12 mouse cellular contexts compared by ENCODE assay signal in the genomic region with DNA sequence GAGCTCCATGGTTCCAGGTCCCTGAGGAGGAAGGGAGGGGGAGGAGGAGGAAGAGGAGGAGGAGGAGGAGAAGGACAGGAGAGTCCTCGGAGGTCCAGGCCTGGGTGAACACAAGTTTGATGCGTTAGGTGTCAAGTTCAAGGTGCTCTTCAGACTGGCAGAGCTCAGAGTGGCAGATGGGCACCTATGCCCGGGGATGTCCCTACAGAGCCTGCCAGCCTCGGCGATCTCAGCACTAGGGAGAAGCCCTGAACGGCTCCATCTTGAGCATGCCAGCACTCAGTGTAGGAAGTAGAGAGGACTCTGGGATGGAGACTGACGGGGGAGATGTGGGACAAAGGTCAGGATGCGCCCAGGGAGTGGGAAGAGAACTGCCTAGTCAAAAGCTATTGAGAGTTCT. TPM values are rescaled to one million over a fixed set of nuclear protein-coding genes. Genes with fewer than 3 reads are reported as not detected.
DNase-seq lines count a peak whose midpoint lies in the region; ATAC-seq lines count a peak whose summit lies in the region.
"Had no signal": no experiment of that assay in that cellular context is flagged by ENCODE, and none has a peak within 500 bp of the region (broad histone marks: within the 10 kb centered on the region; RNA-seq: fewer than 3 reads in every experiment).

No protein-coding gene starts in this region.

- no peaks in the 10 kb centered on the region for H3K27me3 ChIP-seq in heart, embryonic 10.5 days (ENCODE audit: insufficient read depth, poor library complexity, severe bottlenecking)
- no peaks in the 10 kb centered on the region for H3K27me3 ChIP-seq in limb, embryonic 12.5 days
- no peaks in the 10 kb centered on the region for H3K27me3 ChIP-seq in limb, embryonic 10.5 days (ENCODE audit: low read depth, poor library complexity, severe bottlenecking)
- H3K27me3 ChIP-seq in embryonic facial prominence, embryonic 10.5 days (replicated peaks; ENCODE audit: low read depth, poor library complexity, severe bottlenecking), result no peaks in the 10 kb centered on the region
- H3K27me3 ChIP-seq in limb, embryonic 13.5 days, result no peaks in the 10 kb centered on the region

- no peak for DNase-seq in heart, embryonic 10.5 days (ENCODE audit: low spot score)
- DNase-seq in heart, adult 18-20 months, result no peak
- no peak for DNase-seq in limb, embryonic 10.5 days (ENCODE audit: low spot score)
- no peak for DNase-seq in embryonic facial prominence, embryonic 10.5 days (ENCODE audit: low spot score)
- no peak for DNase-seq in liver
- no peak for DNase-seq in embryo, embryonic 11 days
- DNase-seq: lung, adult 2 months; right cerebral cortex, postnatal 14 days; thymus, postnatal 14 days had no signal

- no peak overlapping the region for H3K4me3 ChIP-seq in heart, embryonic 10.5 days
- 0 out of 2 replicates have a peak overlapping the region, but pooled peaks have one; percentile 6 for H3K4me3 ChIP-seq in limb, embryonic 12.5 days (replicated peaks)
- H3K4me3 ChIP-seq in limb, embryonic 10.5 days, result no peak overlapping the region
- peak overlapping the region; percentile 17; the same call in 1 of the 2 replicates for H3K4me3 ChIP-seq in embryonic facial prominence, embryonic 10.5 days
- no peak overlapping the region for H3K4me3 ChIP-seq in limb, embryonic 13.5 days

- ATAC-seq in limb, embryonic 12.5 days (ENCODE audit: insufficient number of reproducible peaks, insufficient read depth, low FRiP score, low TSS enrichment, low read depth), result no peak
- no peak for ATAC-seq in limb, embryonic 13.5 days (ENCODE audit: low FRiP score, low read depth)

- H3K9ac ChIP-seq in limb, embryonic 12.5 days (replicated peaks), result peak overlapping the region; percentile 18; the same call in 1 of the 2 replicates
- H3K9ac ChIP-seq in limb, embryonic 13.5 days, result peak overlapping the region; percentile 35; the same call in 1 of the 2 replicates

- peaks cover 42% of the 10 kb centered on the region for H3K4me1 ChIP-seq in heart, embryonic 10.5 days
- peaks cover 47% of the 10 kb centered on the region for H3K4me1 ChIP-seq in limb, embryonic 12.5 days (replicated peaks)
- H3K4me1 ChIP-seq in limb, embryonic 10.5 days, result peaks cover 57% of the 10 kb centered on the region
- H3K4me1 ChIP-seq in embryonic facial prominence, embryonic 10.5 days, result peaks cover 58% of the 10 kb centered on the region
- H3K4me1 ChIP-seq in limb, embryonic 13.5 days, result peaks cover 30% of the 10 kb centered on the region

- WGBS in heart, embryonic 10.5 days, result 63% methylated on average over 8 of the region's 8 CpGs
- WGBS in limb, embryonic 12.5 days, result 64% methylated on average over 8 of the region's 8 CpGs
- WGBS in limb, embryonic 10.5 days, result 70% methylated on average over 8 of the region's 8 CpGs
- 69% methylated on average over 8 of the region's 8 CpGs for WGBS in embryonic facial prominence, embryonic 10.5 days
- WGBS in limb, embryonic 13.5 days, result 65% methylated on average over 8 of the region's 8 CpGs

- peak overlapping the region; percentile 24; the same call in 1 of the 2 replicates for H3K27ac ChIP-seq in heart, embryonic 10.5 days
- H3K27ac ChIP-seq in limb, embryonic 12.5 days, result no peak overlapping the region
- H3K27ac ChIP-seq in limb, embryonic 10.5 days, result no peak overlapping the region
- no peak overlapping the region for H3K27ac ChIP-seq in embryonic facial prominence, embryonic 10.5 days (replicated peaks)
- H3K27ac ChIP-seq in limb, embryonic 13.5 days, result no peak overlapping the region

- peaks cover 38% of the 10 kb centered on the region for H3K36me3 ChIP-seq in heart, embryonic 10.5 days
- H3K36me3 ChIP-seq in limb, embryonic 12.5 days, result peaks cover 64% of the 10 kb centered on the region
- H3K36me3 ChIP-seq in limb, embryonic 10.5 days, result peaks cover 72% of the 10 kb centered on the region
- peaks cover 71% of the 10 kb centered on the region for H3K36me3 ChIP-seq in embryonic facial prominence, embryonic 10.5 days (replicated peaks)
- H3K36me3 ChIP-seq in limb, embryonic 13.5 days, result peaks cover 58% of the 10 kb centered on the region

- no peaks in the 10 kb centered on the region for H3K9me3 ChIP-seq in heart, embryonic 10.5 days
- no peaks in the 10 kb centered on the region for H3K9me3 ChIP-seq in limb, embryonic 12.5 days
- H3K9me3 ChIP-seq in limb, embryonic 10.5 days (replicated peaks), result no peaks in the 10 kb centered on the region
- no peaks in the 10 kb centered on the region for H3K9me3 ChIP-seq in embryonic facial prominence, embryonic 10.5 days
- no peaks in the 10 kb centered on the region for H3K9me3 ChIP-seq in limb, embryonic 13.5 days

- 0 out of 2 replicates have a peak overlapping the region, but pooled peaks have one; percentile 77 for H3K4me2 ChIP-seq in limb, embryonic 12.5 days
- 0 out of 2 replicates have a peak overlapping the region, but pooled peaks have one; percentile 11 for H3K4me2 ChIP-seq in limb, embryonic 13.5 days (replicated peaks)

RNA-seq across cellular contexts. Expression of gene Thap3, which starts 2.1 kb away (rescaled TPM):
- polyA plus RNA-seq in heart, embryonic 10.5 days (2016; fragmentation: Nextera tagmentation; extraction: Ambion mirVana), result 29.3 and 30.1 TPM in 2 replicates
- 10 to 100 TPM; 10.5 to 14.9 TPM for total RNA-seq in heart, adult 18-20 months (2021)
- 45.5 and 46.7 TPM in 2 replicates for polyA plus RNA-seq in limb, embryonic 12.5 days (2016; fragmentation: Nextera tagmentation; extraction: Ambion mirVana)
- polyA plus RNA-seq in limb, embryonic 10.5 days (2016; fragmentation: Nextera tagmentation; extraction: Ambion mirVana), result 36.0 and 43.1 TPM in 2 replicates
- polyA plus RNA-seq in embryonic facial prominence, embryonic 10.5 days (2016; fragmentation: Nextera tagmentation; extraction: Ambion mirVana), result 33.5 and 34.7 TPM in 2 replicates
- 51.0 and 56.4 TPM in 2 replicates for polyA plus RNA-seq in limb, embryonic 13.5 days (2015; fragmentation: Nextera tagmentation; extraction: Ambion mirVana)

RNA-seq across cellular contexts. Expression of gene Phf13, which starts 9.4 kb away (rescaled TPM):
- polyA plus RNA-seq in heart, embryonic 10.5 days (2016; fragmentation: Nextera tagmentation; extraction: Ambion mirVana), result 22.9 and 26.2 TPM in 2 replicates
- 1 to 10 TPM; 5.4 to 5.9 TPM for total RNA-seq in heart, adult 18-20 months (2021)
- polyA plus RNA-seq in limb, embryonic 12.5 days (2016; fragmentation: Nextera tagmentation; extraction: Ambion mirVana), result 41.8 and 43.6 TPM in 2 replicates
- polyA plus RNA-seq in limb, embryonic 10.5 days (2016; fragmentation: Nextera tagmentation; extraction: Ambion mirVana), result 26.9 and 33.4 TPM in 2 replicates
- 29.0 and 32.1 TPM in 2 replicates for polyA plus RNA-seq in embryonic facial prominence, embryonic 10.5 days (2016; fragmentation: Nextera tagmentation; extraction: Ambion mirVana)
- polyA plus RNA-seq in limb, embryonic 13.5 days (2015; fragmentation: Nextera tagmentation; extraction: Ambion mirVana), result 39.2 and 40.8 TPM in 2 replicates

RNA-seq across cellular contexts. Expression of gene Klhl21, which starts 22.0 kb away (rescaled TPM):
- polyA plus RNA-seq in heart, embryonic 10.5 days (2016; fragmentation: Nextera tagmentation; extraction: Ambion mirVana), result 28.4 and 42.2 TPM in 2 replicates
- 10 to 100 TPM; 82.1 to 83.9 TPM for total RNA-seq in heart, adult 18-20 months (2021)
- 16.9 and 18.3 TPM in 2 replicates for polyA plus RNA-seq in limb, embryonic 12.5 days (2016; fragmentation: Nextera tagmentation; extraction: Ambion mirVana)
- 9.7 and 10.6 TPM in 2 replicates for polyA plus RNA-seq in limb, embryonic 10.5 days (2016; fragmentation: Nextera tagmentation; extraction: Ambion mirVana)
- polyA plus RNA-seq in embryonic facial prominence, embryonic 10.5 days (2016; fragmentation: Nextera tagmentation; extraction: Ambion mirVana), result 9.7 and 10.6 TPM in 2 replicates
- 14.3 and 14.7 TPM in 2 replicates for polyA plus RNA-seq in limb, embryonic 13.5 days (2015; fragmentation: Nextera tagmentation; extraction: Ambion mirVana)

RNA-seq across cellular contexts. Expression of gene Zbtb48, which starts 40.8 kb away (rescaled TPM):
- 16.6 and 21.0 TPM in 2 replicates for polyA plus RNA-seq in heart, embryonic 10.5 days (2016; fragmentation: Nextera tagmentation; extraction: Ambion mirVana)
- 1 to 10 TPM; 3.4 to 3.6 TPM for total RNA-seq in heart, adult 18-20 months (2021)
- 25.6 and 30.5 TPM in 2 replicates for polyA plus RNA-seq in limb, embryonic 12.5 days (2016; fragmentation: Nextera tagmentation; extraction: Ambion mirVana)
- 24.5 and 26.5 TPM in 2 replicates for polyA plus RNA-seq in limb, embryonic 10.5 days (2016; fragmentation: Nextera tagmentation; extraction: Ambion mirVana)
- 25.0 and 26.4 TPM in 2 replicates for polyA plus RNA-seq in embryonic facial prominence, embryonic 10.5 days (2016; fragmentation: Nextera tagmentation; extraction: Ambion mirVana)
- 20.7 and 21.4 TPM in 2 replicates for polyA plus RNA-seq in limb, embryonic 13.5 days (2015; fragmentation: Nextera tagmentation; extraction: Ambion mirVana)

RNA-seq across cellular contexts. Expression of gene Tas1r1, which starts 51.7 kb away (rescaled TPM):
- polyA plus RNA-seq in heart, embryonic 10.5 days (2016; fragmentation: Nextera tagmentation; extraction: Ambion mirVana), result 0.11 and 0.19 TPM in 2 replicates
- total RNA-seq in heart, adult 18-20 months (2021), result under 1 TPM; 0.10 to 0.13 TPM
- 0.91 and 1.1 TPM in 2 replicates for polyA plus RNA-seq in limb, embryonic 12.5 days (2016; fragmentation: Nextera tagmentation; extraction: Ambion mirVana)
- 0.35 and 0.65 TPM in 2 replicates for polyA plus RNA-seq in limb, embryonic 10.5 days (2016; fragmentation: Nextera tagmentation; extraction: Ambion mirVana)
- polyA plus RNA-seq in embryonic facial prominence, embryonic 10.5 days (2016; fragmentation: Nextera tagmentation; extraction: Ambion mirVana), result 0.50 and 0.68 TPM in 2 replicates
- polyA plus RNA-seq in limb, embryonic 13.5 days (2015; fragmentation: Nextera tagmentation; extraction: Ambion mirVana), result 1.3 TPM in 2 replicates
- polyA plus RNA-seq: activated CD4-positive, CD25-positive, alpha-beta regulatory T cell, adult 4 months had no signal

Comparison
In these comparisons a context has a peak if more than half of its experiments do, and no peak if none do; other contexts are left out.
1. H3K4me3 ChIP-seq: peak in limb, embryonic 12.5 days (single experiment) and embryonic facial prominence, embryonic 10.5 days (single experiment); none in heart, embryonic 10.5 days (single experiment), limb, embryonic 10.5 days (single experiment) and limb, embryonic 13.5 days (single experiment).